Mouse (Mus musculus) intestine, embryonic 16.5 days (tissue): ENCODE results near the gene Myt1l. TPM values are rescaled to one million over a fixed set of nuclear protein-coding genes. Genes with fewer than 3 reads are reported as not detected.

Experiments
- ATAC-seq: fragments of 200-750 bp; cut with Nextera tagmentation; 2 replicates; pipeline ENCODE4 v1.8.0; 2017; ENCODE audit warnings: moderate TSS enrichment, moderate library complexity
- H3K27ac ChIP-seq: fragments of 300-500 bp; sonication (generic); 2 replicates; pipeline ENCODE4 v1.5.1; 2014; ENCODE audit warnings: mild to moderate bottlenecking, low read length
- H3K27me3 ChIP-seq: fragments of 300-500 bp; sonication (generic); replicated peaks from 2 replicates; pipeline ENCODE4 v1.6.1; 2014; ENCODE audit warnings: low read length, control low read depth, mixed read lengths; ENCODE audit not compliant: control insufficient read depth, insufficient read depth
- H3K36me3 ChIP-seq: fragments of 300-500 bp; sonication (generic); 2 replicates; pipeline ENCODE4 v1.6.1; 2014; ENCODE audit warnings: low read length, control low read depth; ENCODE audit not compliant: control insufficient read depth, insufficient read depth
- H3K4me1 ChIP-seq: fragments of 300-500 bp; sonication (generic); 2 replicates; pipeline ENCODE4 v1.6.1; 2014; ENCODE audit warnings: low read length, control low read depth, mixed read lengths; ENCODE audit not compliant: control insufficient read depth, insufficient read depth
- H3K4me2 ChIP-seq: fragments of 300-500 bp; sonication (generic); 2 replicates; pipeline ENCODE4 v1.6.1; 2014; ENCODE audit warnings: low read depth, low read length, control low read depth
- H3K4me3 ChIP-seq: fragments of 300-500 bp; sonication (generic); 2 replicates; pipeline ENCODE4 v1.5.1; 2014; ENCODE audit warnings: mild to moderate bottlenecking, low read length
- H3K9ac ChIP-seq: fragments of 300-500 bp; sonication (generic); 2 replicates; pipeline ENCODE4 v1.6.1; 2014; ENCODE audit warnings: low read depth, low read length
- H3K9me3 ChIP-seq: fragments of 300-500 bp; sonication (generic); 2 replicates; pipeline ENCODE4 v1.6.1; 2016; ENCODE audit warnings: low read length, control low read depth; ENCODE audit not compliant: control insufficient read depth
- WGBS: fragments of 180-500 bp; shearing (Covaris S2); extraction: QIAGEN DNeasy Blood & Tissue Kit; methylation state at CpG from one replicate; pipeline ENCODE4 v1.1.7; 2014; 5-methylcytosine and 5-hydroxymethylcytosine counted together
- polyA plus RNA-seq: library from polyadenylated mRNA; unstranded; fragments of >200 nt; fragmentation: Nextera tagmentation; extraction: Ambion mirVana; gene quantifications from 2 replicates; pipeline ENCODE4 v1.2.1, GENCODE M21; 2015

The Myt1l gene
- 2.0 and 3.3 TPM in 2 replicates for polyA plus RNA-seq

DNA sequence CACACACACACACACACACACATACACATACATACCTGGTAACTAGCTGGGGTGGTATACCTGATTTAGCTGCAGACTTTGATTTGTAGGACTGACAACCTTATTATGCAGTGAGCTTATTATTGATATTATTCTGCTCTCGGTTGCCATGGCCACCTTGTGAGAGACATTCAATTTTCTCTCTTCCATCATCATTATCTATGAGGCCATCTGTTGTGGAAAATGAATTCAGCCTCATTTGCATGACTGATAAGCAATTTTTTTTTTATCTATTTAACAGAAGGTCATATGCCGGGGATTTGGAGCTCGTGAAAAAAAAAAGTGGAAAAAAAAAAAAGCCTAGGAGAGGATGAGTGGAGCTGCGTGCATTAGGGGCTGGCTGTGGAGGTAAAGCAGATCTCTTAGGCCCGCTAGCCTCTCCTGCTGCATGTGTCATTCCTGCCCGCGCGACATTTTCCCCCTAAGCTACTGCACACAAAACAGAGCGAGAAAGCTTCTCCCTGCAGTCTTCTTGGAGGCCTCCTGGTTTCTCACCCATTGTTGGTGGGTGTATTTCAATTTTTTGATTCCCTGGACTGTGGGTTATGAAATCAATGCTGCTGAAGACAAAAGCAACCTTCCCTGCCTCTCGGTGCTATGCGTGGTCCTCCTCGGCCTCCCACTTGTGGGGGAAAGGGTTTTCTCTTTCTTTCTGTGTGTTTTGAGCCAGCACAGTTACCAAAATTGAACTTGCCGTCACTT lies at the start of gene Myt1l:
Myt1l (plus strand) TSS at position 354 of the 741 bp plus-strand sequence.
- WGBS: 36% methylated on average over 13 of the region's 13 CpGs
- H3K27me3 ChIP-seq: peaks cover 12% of the 10 kb centered on the region; the same call in 1 of the 2 replicates
- no peaks in the 10 kb centered on the region for H3K9me3 ChIP-seq
- H3K9ac ChIP-seq: no peak within 1 kb of the TSS
- ATAC-seq: no peak
- peak within 1 kb of the TSS; percentile 27; the same call in 1 of the 2 replicates for H3K4me2 ChIP-seq
- H3K36me3 ChIP-seq: no peaks in the 10 kb centered on the region
- 0 out of 2 replicates have a peak within 1 kb of the TSS, but pooled peaks have one; percentile 3 for H3K4me3 ChIP-seq
- peak within 1 kb of the TSS; percentile 37 for H3K27ac ChIP-seq
- no peaks in the 10 kb centered on the region for H3K4me1 ChIP-seq

- no peak overlapping the region for H3K4me3 ChIP-seq
- no peak overlapping the region for H3K27ac ChIP-seq
- no peaks in the 10 kb centered on the region for H3K36me3 ChIP-seq
- H3K9me3 ChIP-seq: no peaks in the 10 kb centered on the region
- ATAC-seq: no peak
- H3K27me3 ChIP-seq: no peaks in the 10 kb centered on the region
- H3K9ac ChIP-seq: no peak overlapping the region
- H3K4me2 ChIP-seq: no peak overlapping the region
- 77% methylated on average over 10 of the region's 10 CpGs for WGBS
- H3K4me1 ChIP-seq: no peaks in the 10 kb centered on the region
Measured at GRCm38 (mm10) chr12:29486424-29487035, 41.7 kb upstream of the Myt1l start.

GRCm38 (mm10) chr12:29526236-29526644 lies 1.9 kb upstream of the Myt1l start:
- Histone ChIP-seq H3K4me2 (no peak overlapping the region), H3K27ac (no peak overlapping the region)
- 11% methylated on average over 6 of the region's 6 CpGs for WGBS

GRCm38 (mm10) chr12:29527048-29527761 lies 979 bp upstream of the Myt1l start:
- H3K27me3 ChIP-seq: peaks cover 7% of the 10 kb centered on the region; the same call in 1 of the 2 replicates
- H3K4me1 ChIP-seq: no peaks in the 10 kb centered on the region
- WGBS: 5% methylated on average over 27 of the region's 27 CpGs
- H3K27ac ChIP-seq: no peak overlapping the region
- no peaks in the 10 kb centered on the region for H3K9me3 ChIP-seq
- no peaks in the 10 kb centered on the region for H3K36me3 ChIP-seq
- no peak overlapping the region for H3K9ac ChIP-seq
- peak overlapping the region; percentile 27; the same call in 1 of the 2 replicates for H3K4me2 ChIP-seq
- H3K4me3 ChIP-seq: no peak overlapping the region
- no peak for ATAC-seq

More at GRCm38 (mm10) chr12:29526236-29526644, 1.9 kb upstream of the Myt1l start:
- Histone ChIP-seq H3K4me1 (no peaks in the 10 kb centered on the region), H3K27me3 (peaks cover 7% of the 10 kb centered on the region; the same call in 1 of the 2 replicates), H3K36me3 (no peaks in the 10 kb centered on the region), H3K9me3 (no peaks in the 10 kb centered on the region), H3K4me3 (no peak overlapping the region), H3K9ac (no peak overlapping the region)
- ATAC-seq: no peak

DNA sequence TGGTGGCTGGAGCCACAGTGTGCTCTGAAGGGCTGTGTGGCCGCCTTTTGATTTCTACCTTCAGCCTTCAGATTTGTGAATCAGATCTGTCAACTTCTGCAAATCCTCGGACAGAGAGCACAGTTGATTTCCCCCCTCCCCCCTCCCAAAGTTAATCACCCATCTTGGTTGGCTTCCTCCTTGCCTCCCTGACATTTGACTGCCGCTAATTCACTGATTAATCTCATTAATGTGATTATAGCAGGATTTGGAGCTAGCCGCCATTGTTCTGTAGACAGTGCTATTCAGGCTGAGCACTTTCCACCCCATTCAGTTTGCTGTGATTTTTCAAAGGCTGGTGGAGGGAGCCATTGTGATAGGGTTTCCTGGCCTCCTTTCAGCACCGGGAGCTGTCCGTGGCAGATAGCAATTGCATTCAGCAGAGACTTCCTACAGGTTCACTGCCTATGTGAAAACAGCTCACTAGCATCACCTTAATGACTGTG lies 2.1 kb downstream of the Myt1l start:
- Histone ChIP-seq H3K4me2 (no peak overlapping the region), H3K4me1 (no peaks in the 10 kb centered on the region), H3K9ac (no peak overlapping the region), H3K27ac (no peak overlapping the region), H3K27me3 (peaks cover 30% of the 10 kb centered on the region), H3K36me3 (no peaks in the 10 kb centered on the region), H3K4me3 (no peak overlapping the region), H3K9me3 (no peaks in the 10 kb centered on the region)
- no peak for ATAC-seq
- WGBS: 8% methylated on average over 6 of the region's 6 CpGs

DNA sequence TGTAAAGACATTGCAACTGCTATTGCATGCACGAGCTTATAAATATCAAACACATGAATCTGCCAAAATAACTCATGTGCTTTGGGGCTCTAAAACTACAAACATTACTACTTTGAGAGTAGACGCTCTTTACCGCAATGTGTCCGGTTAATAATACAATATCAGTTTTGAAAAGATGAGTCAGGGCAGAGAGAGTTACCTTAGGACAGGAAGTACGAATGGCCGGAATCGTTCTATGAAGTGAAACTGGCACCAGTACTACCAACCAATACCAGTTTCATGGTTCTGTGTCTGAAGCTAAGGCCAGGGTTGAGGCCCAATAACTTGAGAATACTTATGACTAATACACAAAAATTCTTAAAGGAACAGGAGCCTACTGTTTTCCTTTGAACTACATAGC lies 2.6 kb downstream of the Myt1l start:
- no peaks in the 10 kb centered on the region for H3K4me1 ChIP-seq
- no peak overlapping the region for H3K4me2 ChIP-seq
- no peaks in the 10 kb centered on the region for H3K9me3 ChIP-seq
- H3K36me3 ChIP-seq: no peaks in the 10 kb centered on the region
- H3K9ac ChIP-seq: no peak overlapping the region
- no peak for ATAC-seq
- H3K27me3 ChIP-seq: peaks cover 30% of the 10 kb centered on the region
- H3K27ac ChIP-seq: no peak overlapping the region
- no peak overlapping the region for H3K4me3 ChIP-seq
- 82% methylated on average over 7 of the region's 7 CpGs for WGBS

DNA sequence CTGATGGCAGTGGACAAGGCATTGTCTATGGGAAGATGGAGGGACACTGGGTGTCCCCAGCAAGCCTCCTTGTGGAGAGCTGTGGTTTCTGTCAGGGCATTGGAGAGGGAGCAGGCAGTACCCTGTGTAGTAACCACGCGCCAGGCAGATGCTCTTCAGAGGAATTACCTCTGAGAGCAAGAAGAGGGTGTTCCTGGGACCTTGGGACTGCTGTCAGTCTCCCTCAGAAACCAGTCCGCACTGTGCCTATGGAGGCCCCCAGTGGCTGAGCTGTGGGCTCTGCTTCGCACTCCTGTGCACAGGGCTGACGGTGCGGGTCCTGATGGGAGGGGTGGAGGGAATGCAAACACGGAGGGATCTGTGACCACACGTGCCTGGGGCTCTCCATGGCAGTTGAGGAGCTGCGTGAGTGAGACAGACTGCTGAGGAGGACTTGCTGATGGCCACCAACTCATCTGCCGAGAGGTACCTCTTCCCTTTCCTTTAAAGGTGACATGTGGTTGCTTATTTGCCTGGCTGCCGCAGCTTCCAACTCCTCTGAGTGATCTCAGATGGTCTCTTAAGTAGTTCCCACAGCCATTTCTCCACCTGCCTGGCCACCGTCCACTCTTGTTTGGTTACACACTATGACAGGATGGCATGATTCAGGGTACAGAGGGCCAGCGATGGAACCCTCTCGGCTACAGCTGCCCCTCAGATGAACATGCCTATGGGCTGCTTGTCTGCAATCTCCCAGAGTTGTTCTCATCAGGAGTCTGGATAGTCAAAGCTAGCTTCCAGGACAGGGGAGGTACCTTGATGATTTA lies 5.1 kb downstream of the Myt1l start:
- Histone ChIP-seq H3K9ac (no peak overlapping the region), H3K27ac (no peak overlapping the region), H3K36me3 (no peaks in the 10 kb centered on the region), H3K4me1 (no peaks in the 10 kb centered on the region), H3K27me3 (peaks cover 29% of the 10 kb centered on the region), H3K4me2 (no peak overlapping the region), H3K9me3 (no peaks in the 10 kb centered on the region), H3K4me3 (no peak overlapping the region)
- WGBS: 31% methylated on average over 14 of the region's 14 CpGs
- no peak for ATAC-seq

GRCm38 (mm10) chr12:29534326-29534725 lies 6.1 kb downstream of the Myt1l start:
- H3K4me2 ChIP-seq: no peak overlapping the region
- 8% methylated on average over 6 of the region's 6 CpGs for WGBS
- H3K27me3 ChIP-seq: peaks cover 29% of the 10 kb centered on the region
- no peak overlapping the region for H3K27ac ChIP-seq
- no peak for ATAC-seq
- H3K4me3 ChIP-seq: no peak overlapping the region
- H3K9me3 ChIP-seq: no peaks in the 10 kb centered on the region
- H3K4me1 ChIP-seq: no peaks in the 10 kb centered on the region
- no peaks in the 10 kb centered on the region for H3K36me3 ChIP-seq
- H3K9ac ChIP-seq: no peak overlapping the region
